Mouse (Mus musculus): ENCODE results near the gene Plvap. TPM values are rescaled to one million over a fixed set of nuclear protein-coding genes. Genes with fewer than 3 reads are reported as not detected.

Plvap gene
- total RNA-seq, 2 experiments from 2014 or later = 7.7 to 11.7 TPM

DNA sequence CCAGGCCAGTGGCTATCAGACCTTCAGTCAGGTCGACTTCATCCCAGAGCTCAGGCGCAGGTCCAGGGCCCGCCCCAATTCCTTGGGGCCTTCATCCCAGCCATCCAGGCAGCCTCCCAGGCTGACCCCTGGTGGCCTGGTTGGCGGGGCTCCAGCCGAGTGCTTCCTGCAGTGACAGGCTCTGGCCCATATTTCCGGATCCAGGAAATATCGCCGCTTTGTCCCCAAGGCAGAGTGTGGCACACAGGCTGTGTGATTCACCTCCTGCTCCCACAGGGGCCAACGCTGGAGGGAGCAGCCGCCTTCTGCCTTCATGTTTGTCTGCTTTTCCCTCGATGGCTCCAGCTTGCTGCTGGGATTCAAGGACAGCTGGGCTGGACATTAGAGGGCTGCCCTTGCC lies 15.1 kb downstream of the Plvap start:
- intact Hi-C loops (cut with DNase I; ENCODE audit: low total_unique reads) = no loop called here
- DNase-seq = peak; percentile 94

DNA sequence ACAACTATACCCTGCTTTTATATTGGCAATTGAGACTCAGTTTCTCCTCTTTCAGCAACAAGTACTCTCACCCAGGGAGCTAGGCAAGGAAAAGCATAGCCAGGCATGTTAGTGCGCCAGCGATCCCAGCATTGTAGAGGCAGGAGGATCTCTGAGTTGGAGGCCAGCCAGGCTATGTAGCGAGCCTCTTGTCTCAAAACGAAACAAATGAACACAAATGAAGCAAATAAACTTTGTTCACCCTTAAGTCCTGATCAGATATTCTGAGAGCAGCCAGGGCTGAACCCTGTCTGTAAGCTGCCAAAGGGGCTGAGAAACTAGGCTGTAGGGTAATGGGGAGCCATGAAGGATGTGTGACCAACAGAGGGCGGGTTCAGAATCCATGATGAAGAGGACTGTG lies 15.7 kb downstream of the Plvap start:
- no peak for DNase-seq
- intact Hi-C loops (cut with DNase I; ENCODE audit: low total_unique reads) = no loop called here

DNA sequence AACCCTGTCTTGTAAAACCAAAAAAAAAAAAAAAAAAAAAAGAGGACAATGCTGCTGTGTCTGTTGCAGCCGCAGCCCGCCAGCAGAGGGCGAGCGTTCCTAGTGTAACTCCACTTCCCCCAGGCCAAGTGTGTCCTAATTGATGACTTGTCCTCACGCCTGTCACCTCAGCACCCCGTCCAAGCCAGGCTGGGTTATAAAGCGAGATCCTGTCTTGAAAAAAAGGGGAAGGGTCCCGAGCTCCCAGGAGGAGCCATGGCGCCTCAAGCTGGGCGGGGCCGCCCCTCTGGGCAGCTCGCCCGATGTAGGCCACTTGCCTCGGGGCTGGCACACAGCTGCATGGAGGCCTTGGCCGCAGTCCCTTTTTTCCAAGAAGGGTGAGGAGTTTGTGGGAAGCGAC lies 16.5 kb downstream of the Plvap start:
- peak; percentile 88 for DNase-seq
- intact Hi-C loops (cut with DNase I; ENCODE audit: low total_unique reads) = no loop called here

DNA sequence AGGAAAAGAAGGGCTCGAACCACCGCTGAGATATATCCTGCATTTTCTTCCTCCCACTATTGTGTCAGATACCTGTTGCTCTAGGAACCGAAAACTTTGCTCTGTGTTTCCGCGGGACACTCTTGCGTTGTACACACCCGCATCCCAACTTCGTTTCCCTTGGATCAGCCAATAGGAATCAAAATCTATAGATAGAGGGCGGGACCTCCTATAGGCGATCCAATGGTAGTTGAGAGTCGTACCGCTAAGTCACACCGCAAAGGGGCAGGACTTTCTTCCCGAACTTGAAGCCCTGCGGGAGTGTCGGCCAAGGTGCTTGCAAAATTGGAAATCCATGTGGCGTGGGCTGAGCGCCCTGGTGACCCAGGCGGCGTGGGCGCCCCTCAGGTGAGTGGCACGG lies 23.1 kb downstream of the Plvap start:
- intact Hi-C loops (cut with DNase I; ENCODE audit: low total_unique reads) = no loop called here
- DNase-seq = peak; percentile 80

DNA sequence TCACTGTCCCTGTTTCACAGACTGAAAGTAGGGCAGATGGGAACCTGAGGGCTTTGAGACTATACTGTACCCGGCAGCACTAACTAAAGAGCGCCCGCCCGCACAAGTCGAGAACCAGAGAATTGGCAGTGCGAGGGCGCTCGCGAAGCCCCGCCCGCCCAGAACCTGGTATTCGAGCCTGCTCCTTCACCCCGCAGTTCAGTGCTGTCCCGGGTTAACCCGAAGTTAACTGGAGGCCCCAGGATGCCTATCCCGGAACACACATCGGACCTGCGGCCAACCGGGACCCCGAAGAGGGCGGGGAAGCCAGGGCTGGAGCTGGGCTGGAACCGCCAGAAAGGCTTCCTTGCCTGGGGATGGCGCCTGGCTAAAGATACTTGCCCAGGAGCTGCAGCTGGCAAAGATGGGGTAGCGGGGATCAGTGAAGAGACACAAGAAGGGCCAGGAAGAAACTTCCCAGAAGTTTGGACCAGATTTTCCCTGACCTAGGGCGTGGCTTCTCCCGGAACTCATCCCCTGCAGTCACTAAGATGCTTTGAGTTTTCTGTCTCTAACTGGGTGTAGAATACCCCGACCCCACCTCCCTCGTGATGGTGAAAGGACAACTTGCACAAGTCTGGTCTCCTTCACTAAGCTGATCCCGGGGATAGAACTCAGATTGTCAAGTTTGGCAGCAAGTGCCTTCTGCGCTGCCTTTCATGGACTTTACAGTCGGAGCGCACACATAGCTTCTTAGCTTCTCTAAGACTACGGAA lies 23.7 kb downstream of the Plvap start, which contains the start of gene Gtpbp3:
TSS of gene Gtpbp3 (plus strand) at position 413 of the 755 bp plus-strand sequence.
- intact Hi-C loops (cut with DNase I; ENCODE audit: low total_unique reads) = no loop called here
- peak; percentile 90 for DNase-seq

DNA sequence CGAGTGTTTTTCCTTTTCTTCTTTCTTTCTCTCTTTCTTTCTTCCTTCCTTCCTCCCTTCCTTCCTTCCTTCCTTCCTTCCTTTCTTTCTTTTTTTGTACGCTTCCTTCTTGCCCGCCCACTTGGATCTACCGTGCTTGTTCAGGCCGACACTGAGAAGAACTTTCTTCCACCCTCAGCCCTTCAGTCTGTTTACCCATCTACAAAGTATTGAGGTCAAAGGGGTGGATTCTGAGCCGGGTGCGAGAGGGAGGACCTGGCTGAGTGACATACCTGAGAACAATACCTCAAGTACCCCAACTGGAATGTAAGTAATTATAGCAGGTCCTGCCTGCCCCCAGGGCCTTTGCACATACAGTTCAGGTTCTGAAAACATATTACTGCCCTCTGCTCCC lies 25.4 kb downstream of the Plvap start:
- intact Hi-C loops (cut with DNase I; ENCODE audit: low total_unique reads) = no loop called here
- DNase-seq = no peak

DNA sequence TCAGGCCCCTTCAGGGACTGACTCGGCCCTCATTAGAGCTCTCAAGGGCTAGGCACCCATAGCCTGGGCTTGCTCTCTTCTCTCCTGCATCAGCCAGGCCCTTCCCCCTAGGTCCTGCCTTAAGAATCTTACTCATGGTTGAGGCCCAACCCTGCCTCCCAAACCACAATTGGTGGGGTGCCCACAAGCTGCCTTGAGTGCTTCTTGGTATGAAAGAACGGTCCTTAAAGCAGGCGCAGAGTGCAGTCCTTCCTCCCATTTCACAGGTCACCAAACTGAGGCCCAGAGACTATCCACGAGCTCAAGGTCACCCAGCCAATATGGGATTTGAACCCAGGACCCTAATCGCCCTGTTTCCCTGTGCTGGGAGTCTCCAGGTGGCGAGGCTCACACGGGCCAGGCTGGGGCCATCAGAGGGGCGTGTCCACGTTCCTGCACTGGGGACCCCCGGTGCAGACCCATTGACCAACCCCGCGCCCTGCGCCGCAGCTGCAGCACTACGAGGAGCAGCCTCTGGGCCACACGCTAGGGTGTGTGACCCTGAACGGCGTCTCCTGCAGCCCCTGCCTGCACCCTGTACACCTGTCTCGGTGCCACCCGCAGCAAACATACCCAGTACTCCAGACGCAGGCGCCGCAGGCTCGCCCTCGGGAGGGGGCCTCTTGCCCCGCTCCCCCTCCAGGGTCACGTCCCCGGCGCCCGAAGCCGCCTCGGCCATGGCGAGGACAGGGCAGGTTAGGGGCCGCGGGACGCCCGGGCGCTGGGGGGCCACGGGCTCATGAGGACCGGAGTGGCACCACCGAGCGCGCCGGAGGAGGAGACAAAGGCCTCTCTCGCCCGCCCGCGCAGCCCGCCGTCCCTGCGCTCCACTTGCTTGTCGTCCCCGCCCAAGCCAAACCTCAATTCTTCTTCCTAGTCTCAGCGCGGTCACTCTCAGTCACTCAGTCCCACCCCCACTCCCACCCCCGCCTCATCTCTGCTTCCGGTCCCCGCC lies 26.1 kb downstream of the Plvap start, which contains the start of gene Ano8:
TSS of gene Ano8 (minus strand) at position 822 of the 994 bp plus-strand sequence.
- DNase-seq = peak; percentile 88
- intact Hi-C loops (cut with DNase I; ENCODE audit: low total_unique reads) = no loop called here

DNA sequence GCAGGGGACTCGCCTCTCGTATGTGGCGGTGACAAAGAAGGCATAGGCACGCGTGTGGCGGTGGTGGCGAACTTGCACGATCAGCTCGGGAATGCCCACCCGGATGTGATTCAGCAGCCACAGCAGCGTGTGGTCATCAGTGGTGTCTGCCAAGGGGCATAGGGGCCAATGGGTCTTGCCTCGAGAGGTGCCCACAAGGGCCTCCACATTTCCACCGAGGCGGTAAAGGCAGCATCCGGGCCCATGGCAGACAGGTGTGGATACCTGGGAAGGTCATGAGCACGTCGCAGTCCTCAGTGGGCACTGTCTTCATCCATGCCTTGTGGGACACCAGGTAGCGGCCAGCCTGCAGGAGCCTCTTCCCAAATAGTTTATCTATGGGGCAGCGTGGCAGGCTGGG lies 26.8 kb downstream of the Plvap start:
- no peak for DNase-seq
- intact Hi-C loops (cut with DNase I; ENCODE audit: low total_unique reads) = no loop called here

DNA sequence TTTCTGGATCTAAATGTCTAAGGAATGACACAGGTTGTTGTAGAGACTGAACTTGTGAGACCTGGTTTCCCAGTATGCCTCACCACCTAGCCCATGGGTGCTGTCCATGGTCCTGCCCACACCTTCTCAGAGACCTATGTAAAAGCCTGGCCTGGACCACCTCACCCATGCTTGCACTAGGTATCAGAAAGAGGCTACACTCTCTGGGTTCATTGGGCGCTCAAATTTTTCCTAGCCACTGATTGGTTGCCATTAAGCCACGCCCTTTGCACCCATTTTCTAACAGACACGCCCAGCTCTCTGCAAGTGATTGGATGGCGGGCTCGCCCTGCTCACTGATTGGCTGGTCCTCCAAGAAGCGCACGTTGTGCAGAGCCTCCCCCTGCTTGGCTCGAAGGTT lies 27.6 kb downstream of the Plvap start:
- DNase-seq = no peak
- intact Hi-C loops (cut with DNase I; ENCODE audit: low total_unique reads) = no loop called here

DNA sequence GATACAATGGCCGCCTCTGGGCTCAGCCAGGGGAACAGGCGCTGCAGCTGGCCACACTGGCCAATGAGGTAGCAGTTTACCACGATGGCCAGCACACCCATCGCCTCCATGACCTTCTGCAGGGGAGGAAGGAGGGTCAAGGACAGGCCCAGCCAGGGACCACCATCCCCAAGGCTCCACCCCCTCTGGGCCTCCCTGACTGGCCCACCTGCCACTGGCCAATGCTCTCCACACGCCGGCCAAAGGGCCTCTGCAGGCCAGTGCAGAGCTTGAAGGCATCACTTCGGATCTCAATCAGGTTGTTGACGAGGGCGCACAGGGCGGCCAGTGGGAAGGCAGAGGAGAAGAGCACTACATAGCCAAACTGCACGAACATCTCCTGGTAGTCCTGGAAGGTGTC lies 32.6 kb downstream of the Plvap start:
- intact Hi-C loops (cut with DNase I; ENCODE audit: low total_unique reads) = loop anchor here (5.0 kb wide), 1 partner anchor 662 kb away; no protein-coding TSS in a partner anchor
- DNase-seq = no peak

DNA sequence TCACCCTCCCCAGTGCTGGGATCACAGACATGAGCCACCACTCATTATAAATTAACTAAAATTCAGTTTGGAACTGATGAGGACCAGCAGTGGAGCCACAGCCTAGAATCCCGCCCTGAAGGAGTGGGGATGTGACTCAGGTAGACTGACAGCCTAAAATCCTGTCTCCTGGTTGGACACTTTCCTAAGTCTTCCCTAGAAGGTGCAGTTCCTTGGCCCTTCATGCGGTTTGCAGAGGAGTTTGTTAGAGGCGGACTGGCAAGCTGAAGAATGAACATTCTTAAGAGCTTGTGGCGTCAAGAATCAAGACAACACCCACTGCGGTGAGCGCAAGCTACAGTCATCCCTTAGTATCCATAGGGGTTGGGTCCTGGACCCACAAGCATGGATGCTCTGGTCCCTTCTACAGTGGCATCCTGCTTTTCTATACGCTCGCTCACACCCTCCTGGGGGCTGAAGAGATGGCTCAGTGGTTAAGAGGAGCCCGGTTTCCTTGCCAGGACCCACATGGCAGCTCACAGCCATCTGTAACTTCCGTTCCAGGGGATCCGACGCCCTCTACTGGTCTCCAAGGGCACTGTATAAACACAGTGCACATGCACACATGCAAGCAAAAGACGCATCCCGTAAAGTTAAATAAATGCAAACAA lies 34.2 kb downstream of the Plvap start:
- DNase-seq = no peak
- intact Hi-C loops (cut with DNase I; ENCODE audit: low total_unique reads) = loop anchor here (5.0 kb wide), 1 partner anchor 660 kb away; no protein-coding TSS in a partner anchor

DNA sequence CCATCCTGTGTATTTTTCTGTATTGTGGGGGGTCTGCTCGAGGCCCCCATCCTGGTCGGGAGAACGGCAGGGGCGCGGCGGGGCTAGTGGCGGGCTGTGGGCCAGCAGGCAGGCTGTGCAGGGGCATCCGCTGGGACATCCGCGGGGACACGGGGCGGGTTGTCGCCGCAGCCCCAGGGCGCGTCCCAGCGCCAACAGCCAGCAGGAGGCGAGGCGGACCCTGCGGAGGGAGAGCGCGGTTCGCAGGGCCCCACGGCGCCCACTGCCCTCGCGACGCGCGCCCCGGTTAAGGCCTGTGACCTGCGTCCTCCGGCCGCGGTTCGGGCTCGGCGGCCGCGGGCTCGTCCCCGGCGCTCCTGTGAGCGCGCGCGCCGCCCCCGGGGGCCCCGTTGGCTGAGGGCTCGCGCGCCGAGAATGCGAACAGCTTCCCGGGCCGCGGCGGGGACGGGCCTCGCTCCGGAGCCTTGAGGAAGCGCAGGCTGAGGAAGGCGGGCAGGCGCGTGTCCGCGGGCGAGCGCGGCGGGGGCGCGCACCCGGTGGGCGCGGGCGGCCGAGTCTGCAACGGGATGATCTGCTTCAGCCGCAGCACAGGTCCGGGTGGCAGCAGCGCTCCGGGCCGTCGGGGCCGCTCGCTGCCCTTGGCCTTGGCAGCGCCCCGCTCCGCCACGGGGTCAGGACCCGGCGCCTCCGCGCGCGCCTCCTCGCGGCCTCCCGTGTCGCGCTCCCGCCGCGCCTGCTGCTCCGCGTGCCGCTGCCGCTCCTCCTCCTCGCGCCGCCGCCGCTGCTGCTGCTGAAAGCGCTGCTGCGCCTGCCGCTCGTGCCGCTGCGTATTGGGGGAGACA lies 35.2 kb downstream of the Plvap start:
- intact Hi-C loops (cut with DNase I; ENCODE audit: low total_unique reads) = loop anchor here (5.0 kb wide), 1 partner anchor 659 kb away; no protein-coding TSS in a partner anchor
- peak; percentile 84 for DNase-seq

DNA sequence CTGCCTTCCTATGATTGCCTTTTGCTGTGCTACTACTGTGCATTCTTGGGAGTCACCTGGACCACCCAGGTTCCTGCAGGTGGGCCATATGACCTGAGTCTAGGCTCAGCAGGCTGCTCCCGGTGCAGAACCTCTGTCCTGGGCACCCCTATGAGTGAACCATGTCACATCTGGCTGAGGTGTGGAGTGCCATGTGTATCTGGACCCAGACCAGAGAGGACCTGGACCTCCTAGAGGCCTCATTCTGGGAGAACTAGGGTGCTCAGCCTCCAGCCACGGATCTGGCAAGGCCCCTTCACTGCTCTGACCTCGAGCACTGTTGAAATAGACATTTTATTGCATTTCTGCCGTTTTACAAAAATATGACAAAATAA lies 35.9 kb downstream of the Plvap start:
- intact Hi-C loops (cut with DNase I; ENCODE audit: low total_unique reads) = loop anchor here (5.0 kb wide), 1 partner anchor 658 kb away; no protein-coding TSS in a partner anchor
- no peak for DNase-seq

DNA sequence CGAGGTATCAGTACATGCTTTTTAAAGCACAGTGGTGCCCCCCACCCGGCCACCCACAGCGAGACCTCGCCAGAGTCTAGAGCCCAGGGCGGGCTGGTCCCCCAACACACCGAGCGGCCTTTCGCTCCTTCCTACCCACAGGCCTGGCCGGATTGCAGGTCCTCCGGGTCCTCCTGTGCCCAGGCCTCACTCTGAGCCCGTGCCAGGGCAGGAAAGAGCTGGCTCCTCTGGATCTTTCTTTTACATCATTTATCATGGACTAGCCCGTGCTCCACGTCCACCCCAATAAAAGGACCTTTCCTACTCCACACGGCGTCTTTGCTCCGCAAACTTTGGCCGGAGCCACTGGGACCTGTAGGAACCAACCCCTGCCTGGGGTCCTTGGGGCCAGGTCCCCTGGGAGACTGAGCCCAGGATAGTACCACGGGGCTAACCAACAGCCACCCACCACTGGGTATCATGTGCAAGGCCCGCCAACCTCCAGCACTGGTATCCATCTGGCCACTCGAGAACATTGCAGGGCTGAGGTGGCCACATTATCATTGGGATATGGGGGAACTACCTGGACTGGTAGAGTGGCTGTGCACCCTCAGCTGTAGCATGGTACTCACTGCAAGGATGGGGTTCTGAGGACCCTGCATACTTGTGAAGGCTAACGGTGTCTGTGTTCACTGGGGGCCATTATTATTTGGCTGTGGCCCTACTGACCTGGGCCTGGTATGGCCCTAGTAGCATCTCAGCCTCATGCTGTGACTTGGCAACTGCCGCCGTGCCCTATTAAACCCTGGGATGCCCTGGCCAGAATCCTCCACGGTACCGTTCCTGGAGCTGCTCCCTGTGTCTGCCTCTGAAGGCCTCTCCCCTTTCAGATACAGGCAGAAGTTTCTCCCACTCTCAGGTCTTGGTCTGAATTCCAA lies 36.5 kb downstream of the Plvap start:
- intact Hi-C loops (cut with DNase I; ENCODE audit: low total_unique reads) = loop anchor here (5.0 kb wide), 1 partner anchor 658 kb away; no protein-coding TSS in a partner anchor
- no peak for DNase-seq

DNA sequence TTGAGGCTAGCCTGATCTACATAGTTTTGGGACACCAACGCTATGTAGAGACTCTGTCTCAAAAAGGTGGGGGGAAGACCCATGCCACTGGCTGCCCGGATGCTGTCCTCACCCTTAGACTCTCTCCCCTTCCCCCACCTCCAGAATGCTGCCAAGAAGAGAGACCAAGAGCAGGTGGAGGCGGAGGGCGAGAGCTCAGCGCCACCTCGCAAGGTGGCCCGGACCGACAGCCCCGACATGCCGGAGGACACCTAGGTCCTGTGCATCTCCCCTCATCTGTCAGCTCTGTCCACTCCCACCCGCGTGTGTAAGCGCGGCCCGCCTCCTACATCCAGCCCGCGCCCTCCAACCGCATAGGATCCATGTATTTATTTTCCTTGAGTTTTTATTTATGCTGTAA lies 37.2 kb downstream of the Plvap start:
- intact Hi-C loops (cut with DNase I; ENCODE audit: low total_unique reads) = no loop called here
- no peak for DNase-seq

DNA sequence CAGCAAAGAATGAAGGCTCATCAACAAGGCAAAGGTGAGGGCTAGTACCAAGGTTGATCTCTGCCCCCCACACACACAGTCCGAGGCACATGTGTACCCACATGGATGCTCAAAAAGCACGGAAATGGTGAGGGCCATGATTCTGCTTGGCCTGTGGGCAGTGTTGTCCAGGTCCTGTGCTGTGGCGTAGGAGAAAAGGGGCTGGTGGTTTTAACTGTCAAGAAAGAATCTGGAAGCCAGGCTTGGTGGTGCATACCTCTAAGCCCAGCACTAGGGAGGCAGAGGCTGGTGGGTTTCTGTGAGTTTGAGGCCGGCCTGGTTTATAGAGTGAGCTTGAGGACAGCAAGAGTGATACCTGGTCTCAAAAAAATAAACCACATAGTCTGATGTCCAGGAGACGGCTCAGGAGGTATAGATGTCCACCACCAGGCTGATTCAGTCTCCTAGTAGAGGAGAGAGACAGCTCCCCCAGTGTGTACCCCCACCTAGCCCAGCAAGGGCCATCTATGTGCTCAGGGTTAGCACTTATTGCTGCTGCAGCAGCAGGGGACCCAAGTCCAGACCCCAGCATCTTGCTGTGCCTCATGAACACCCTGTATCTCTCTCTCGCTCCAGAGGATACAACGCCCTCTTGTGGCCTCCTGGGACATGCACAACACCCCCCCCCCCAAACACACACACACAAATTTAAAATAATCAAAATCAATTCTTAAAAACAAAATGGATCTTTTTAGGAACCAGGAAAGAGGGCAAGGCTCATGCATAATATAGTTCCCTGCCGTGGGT lies 38.8 kb downstream of the Plvap start:
- no peak for DNase-seq
- intact Hi-C loops (cut with DNase I; ENCODE audit: low total_unique reads) = no loop called here

DNA sequence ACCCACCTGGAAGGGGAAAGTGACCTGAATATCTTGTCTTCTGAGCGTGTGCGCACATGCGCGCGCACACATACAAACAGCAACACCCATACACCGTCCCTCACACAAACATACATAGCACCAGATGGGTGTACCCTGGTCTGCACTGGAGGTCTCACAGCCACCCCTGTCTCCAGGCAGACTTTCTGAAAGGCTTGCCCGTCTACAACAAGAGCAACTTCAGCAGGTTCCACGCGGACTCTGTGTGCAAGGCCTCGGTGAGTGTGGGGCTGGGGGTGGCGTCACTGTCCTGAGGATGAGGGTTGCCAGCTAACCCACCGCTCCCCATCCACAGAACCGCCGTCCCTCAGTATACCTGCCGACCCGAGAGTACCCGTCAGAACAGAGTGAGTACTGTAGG lies 39.7 kb downstream of the Plvap start:
- intact Hi-C loops (cut with DNase I; ENCODE audit: low total_unique reads) = no loop called here

More for the DNA sequence above, 39.7 kb downstream of the Plvap start:
- DNase-seq = no peak

All from gastrocnemius, postnatal 14 days (tissue).